Mouse (Mus musculus) hindbrain, embryonic 11.5 days (tissue): ENCODE measurements around the gene Magi2. TPM values are rescaled to one million over a fixed set of nuclear protein-coding genes. Genes with fewer than 3 reads are reported as not detected.

ENCODE experiments used
- ATAC-seq: fragments of 200-750 bp; cut with Nextera tagmentation; 2 replicates; pipeline ENCODE4 v1.8.0; 2017; ENCODE audit warnings: mild to moderate bottlenecking, moderate TSS enrichment, moderate library complexity; ENCODE audit not compliant: low FRiP score
- DNase-seq: peaks from one replicate; pipeline ENCODE4 v3.0.0-alpha.2; 2015; ENCODE audit warnings: low spot score
- H3K27ac ChIP-seq: fragments of 300-500 bp; sonication (generic); 2 replicates; pipeline ENCODE4 v1.5.1; 2014; ENCODE audit warnings: mild to moderate bottlenecking, low read depth, low read length
- H3K27me3 ChIP-seq: fragments of 300-500 bp; sonication (generic); 2 replicates; pipeline ENCODE4 v1.6.1; 2014; ENCODE audit warnings: mild to moderate bottlenecking, low read length, moderate library complexity, mixed read lengths; ENCODE audit not compliant: control insufficient read depth, insufficient read depth
- H3K36me3 ChIP-seq: fragments of 300-500 bp; sonication (generic); 2 replicates; pipeline ENCODE4 v1.6.1; 2014; ENCODE audit warnings: mild to moderate bottlenecking, low read length, moderate library complexity, mixed read lengths; ENCODE audit not compliant: control insufficient read depth, insufficient read depth
- H3K4me1 ChIP-seq: fragments of 300-500 bp; sonication (generic); replicated peaks from 2 replicates; pipeline ENCODE4 v1.6.1; 2014; ENCODE audit warnings: low read length, mixed read lengths; ENCODE audit not compliant: control insufficient read depth, insufficient read depth
- H3K4me2 ChIP-seq: fragments of 300-500 bp; sonication (generic); replicated peaks from 2 replicates; pipeline ENCODE4 v1.6.1; 2014; ENCODE audit warnings: mild to moderate bottlenecking, low read depth, low read length
- H3K4me3 ChIP-seq: fragments of 300-500 bp; sonication (generic); 2 replicates; pipeline ENCODE4 v1.5.1; 2014; ENCODE audit warnings: low read depth, low read length
- H3K9ac ChIP-seq: fragments of 300-500 bp; sonication (generic); 2 replicates; pipeline ENCODE4 v1.6.1; 2014; ENCODE audit warnings: low read depth, low read length
- H3K9me3 ChIP-seq: fragments of 300-500 bp; sonication (generic); 2 replicates; pipeline ENCODE4 v1.6.1; 2016; ENCODE audit warnings: low read length; ENCODE audit not compliant: control insufficient read depth
- WGBS: fragments of 180-500 bp; shearing (Covaris S2); extraction: QIAGEN DNeasy Blood & Tissue Kit; methylation state at CpG from one replicate; pipeline ENCODE4 v1.1.7; 2014; 5-methylcytosine and 5-hydroxymethylcytosine counted together
- polyA plus RNA-seq: library from polyadenylated mRNA; unstranded; fragments of >200 nt; fragmentation: Nextera tagmentation; extraction: Ambion mirVana; gene quantifications from 2 replicates; pipeline ENCODE4 v1.2.1, GENCODE M21; 2014

Magi2 gene
- polyA plus RNA-seq, 1 experiment from 2014 or later, result 8.7 TPM

DNA sequence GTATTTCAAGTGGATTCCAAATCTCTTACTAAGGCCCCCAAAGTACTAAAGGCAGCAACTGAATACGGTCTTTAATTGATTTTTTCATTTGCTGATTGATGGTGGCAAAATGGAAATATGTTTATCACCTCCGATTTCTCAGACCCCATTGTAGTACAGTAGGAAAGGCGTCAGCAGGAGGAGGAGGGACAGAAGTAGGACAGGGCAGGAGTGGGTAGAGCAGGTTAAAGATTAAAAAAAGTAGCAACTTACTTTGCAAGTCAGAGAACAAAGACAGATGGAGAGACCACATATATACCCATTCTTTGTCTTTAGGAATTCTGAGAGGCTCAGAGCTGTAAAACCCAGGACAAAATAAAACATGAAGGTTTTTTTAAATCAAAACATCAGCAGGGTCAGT lies 1356.8 kb downstream of the Magi2 start:
- Histone ChIP-seq H3K4me3 (no peak overlapping the region), H3K4me2 (no peak overlapping the region), H3K27ac (no peak overlapping the region), H3K36me3 (no peaks in the 10 kb centered on the region), H3K9me3 (no peaks in the 10 kb centered on the region), H3K27me3 (no peaks in the 10 kb centered on the region), H3K9ac (no peak overlapping the region), H3K4me1 (no peaks in the 10 kb centered on the region)
- no peak for DNase-seq
- WGBS, result 66% methylated on average over 3 of the region's 3 CpGs
- ATAC-seq, result 0 out of 2 replicates have a peak, but pooled peaks have one; percentile 36

DNA sequence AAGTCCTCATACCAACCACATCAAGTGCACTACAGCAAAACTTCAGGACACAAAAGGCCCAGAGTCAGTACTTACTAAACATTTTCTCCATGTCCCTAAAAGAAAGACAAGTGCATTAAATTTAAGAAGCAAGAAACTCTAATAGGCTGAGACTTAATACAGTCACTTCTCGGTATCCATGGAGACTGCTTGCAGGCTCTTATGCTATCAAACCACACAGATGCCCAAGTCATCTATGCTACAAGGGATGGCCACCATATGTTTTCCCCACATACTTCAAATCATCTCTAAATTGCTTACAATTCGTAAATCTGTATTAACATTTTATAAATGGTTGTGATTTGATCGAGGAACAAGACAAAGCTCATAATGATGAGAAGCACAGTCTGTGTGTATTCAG lies 1357.9 kb downstream of the Magi2 start:
- DNase-seq (no peak), ATAC-seq (no peak)
- no peaks in the 10 kb centered on the region for H3K36me3 ChIP-seq
- no peak overlapping the region for H3K9ac ChIP-seq
- no peaks in the 10 kb centered on the region for H3K4me1 ChIP-seq
- no peaks in the 10 kb centered on the region for H3K27me3 ChIP-seq
- no peak overlapping the region for H3K27ac ChIP-seq
- H3K9me3 ChIP-seq, result no peaks in the 10 kb centered on the region
- no peak overlapping the region for H3K4me2 ChIP-seq
- 86% methylated on average over 3 of the region's 3 CpGs for WGBS
- H3K4me3 ChIP-seq, result no peak overlapping the region

DNA sequence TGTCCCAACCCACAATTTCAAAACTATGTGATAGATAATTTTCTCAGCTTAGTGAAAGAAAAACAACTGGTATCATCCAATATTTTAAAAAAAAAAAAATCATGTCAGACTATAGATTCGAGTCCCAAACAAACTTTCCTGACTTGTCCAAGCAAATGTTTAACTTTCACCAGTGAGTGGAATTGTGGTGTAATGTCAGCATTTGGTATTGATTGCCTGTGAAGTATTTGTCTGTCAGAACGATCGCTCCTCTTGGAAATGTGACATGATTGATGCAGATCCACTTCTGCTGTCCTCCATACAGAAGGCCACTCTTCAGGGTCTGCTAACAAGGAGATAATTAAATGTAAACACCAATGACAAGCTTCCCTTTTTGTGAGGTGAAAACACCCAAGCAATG lies 1362.9 kb downstream of the Magi2 start:
- Histone ChIP-seq H3K36me3 (no peaks in the 10 kb centered on the region), H3K4me1 (no peaks in the 10 kb centered on the region), H3K4me2 (no peak overlapping the region), H3K9ac (no peak overlapping the region), H3K4me3 (no peak overlapping the region), H3K27me3 (no peaks in the 10 kb centered on the region), H3K9me3 (no peaks in the 10 kb centered on the region), H3K27ac (no peak overlapping the region)
- DNase-seq, result no peak
- no peak for ATAC-seq
- 72% methylated on average over 3 of the region's 3 CpGs for WGBS

DNA sequence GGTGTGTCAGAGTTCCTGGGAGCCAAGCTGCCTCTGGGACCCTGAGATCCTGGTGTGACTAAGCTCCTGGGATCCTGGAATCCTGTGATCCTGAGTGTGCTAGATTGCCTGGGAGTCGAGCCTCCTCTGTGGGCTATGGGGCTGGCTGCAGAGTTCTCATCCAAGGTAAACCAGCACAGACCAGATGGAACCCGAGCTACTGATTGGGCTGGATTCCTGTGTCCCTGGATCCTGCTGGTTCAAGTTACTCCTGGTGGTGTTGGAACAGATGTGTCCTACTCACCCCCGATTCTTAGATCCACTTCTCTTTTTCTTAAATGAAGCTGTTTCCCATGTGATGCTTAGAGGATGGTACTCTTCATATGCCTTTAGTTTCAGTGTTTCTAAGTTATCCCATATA lies 1371.4 kb downstream of the Magi2 start:
- DNase-seq (no peak), ATAC-seq (no peak)
- H3K36me3 ChIP-seq, result no peaks in the 10 kb centered on the region
- H3K9me3 ChIP-seq, result no peaks in the 10 kb centered on the region
- no peaks in the 10 kb centered on the region for H3K27me3 ChIP-seq
- H3K9ac ChIP-seq, result no peak overlapping the region
- WGBS, result 75% methylated on average over 3 of the region's 3 CpGs
- H3K4me1 ChIP-seq, result no peaks in the 10 kb centered on the region
- H3K27ac ChIP-seq, result no peak overlapping the region
- no peak overlapping the region for H3K4me2 ChIP-seq
- H3K4me3 ChIP-seq, result no peak overlapping the region

DNA sequence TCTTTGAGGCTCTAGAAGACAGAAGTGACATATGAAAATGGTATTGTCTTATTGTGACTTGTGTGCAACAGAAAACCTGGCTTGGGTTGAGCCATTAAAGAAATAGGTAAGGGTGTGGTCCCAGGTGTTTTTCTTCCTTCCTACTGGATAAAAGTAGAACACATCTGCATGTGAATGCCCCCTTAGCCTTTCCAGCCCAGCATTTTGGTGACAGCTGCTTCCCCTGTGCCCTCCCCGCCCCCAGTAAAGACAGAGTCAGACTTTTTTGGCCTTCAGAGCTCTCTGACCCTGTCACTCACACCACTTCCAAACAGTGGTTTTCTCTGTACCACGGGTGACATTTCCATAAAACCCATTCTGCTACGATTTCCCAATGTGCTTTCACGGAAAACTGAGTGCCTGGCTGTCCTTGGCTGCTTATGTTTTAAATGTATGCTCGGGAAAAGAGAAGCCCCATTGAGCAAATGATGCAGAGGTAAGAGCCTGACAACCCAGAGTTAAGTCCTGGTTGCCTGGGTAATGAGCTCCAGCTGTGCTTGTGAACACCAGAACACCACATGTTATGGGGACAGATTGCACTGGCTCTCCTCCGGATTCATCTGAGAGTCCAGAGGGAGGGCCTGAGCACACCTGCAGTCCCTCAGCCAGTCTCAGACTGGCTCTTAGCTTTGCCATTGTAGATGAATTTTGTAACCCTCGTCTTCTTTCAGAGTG lies 1377.1 kb downstream of the Magi2 start:
- H3K9me3 ChIP-seq, result no peaks in the 10 kb centered on the region
- H3K4me1 ChIP-seq, result no peaks in the 10 kb centered on the region
- H3K9ac ChIP-seq, result no peak overlapping the region
- 37% methylated on average over 7 of the region's 7 CpGs for WGBS
- no peak for ATAC-seq
- no peak overlapping the region for H3K4me3 ChIP-seq
- H3K36me3 ChIP-seq, result no peaks in the 10 kb centered on the region
- peak; percentile 20 for DNase-seq
- no peak overlapping the region for H3K4me2 ChIP-seq
- no peak overlapping the region for H3K27ac ChIP-seq
- H3K27me3 ChIP-seq, result no peaks in the 10 kb centered on the region

DNA sequence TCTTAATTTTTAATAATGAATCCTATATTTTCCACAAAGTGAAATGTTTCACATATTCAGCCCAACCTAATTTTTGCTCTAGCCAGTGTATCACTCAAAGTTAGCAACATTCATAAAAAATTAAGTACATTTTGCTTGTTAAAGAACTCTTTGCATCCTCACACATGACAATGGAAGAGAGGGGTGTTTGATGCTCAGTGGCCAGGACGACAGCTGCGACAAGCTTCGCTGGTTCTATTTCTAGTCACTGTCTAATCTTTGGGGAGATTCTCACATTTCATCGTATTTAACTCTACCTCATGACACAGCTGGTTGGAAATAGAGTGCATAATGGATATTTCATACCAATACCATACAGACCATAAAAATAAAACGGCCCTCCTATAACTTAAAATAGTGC lies 1379.7 kb downstream of the Magi2 start:
- ATAC-seq (no peak), DNase-seq (no peak)
- Histone ChIP-seq H3K27me3 (no peaks in the 10 kb centered on the region), H3K4me1 (no peaks in the 10 kb centered on the region), H3K9me3 (no peaks in the 10 kb centered on the region), H3K4me2 (no peak overlapping the region), H3K27ac (no peak overlapping the region), H3K4me3 (no peak overlapping the region), H3K9ac (no peak overlapping the region), H3K36me3 (no peaks in the 10 kb centered on the region)
- WGBS, result 79% methylated on average over 5 of the region's 5 CpGs

DNA sequence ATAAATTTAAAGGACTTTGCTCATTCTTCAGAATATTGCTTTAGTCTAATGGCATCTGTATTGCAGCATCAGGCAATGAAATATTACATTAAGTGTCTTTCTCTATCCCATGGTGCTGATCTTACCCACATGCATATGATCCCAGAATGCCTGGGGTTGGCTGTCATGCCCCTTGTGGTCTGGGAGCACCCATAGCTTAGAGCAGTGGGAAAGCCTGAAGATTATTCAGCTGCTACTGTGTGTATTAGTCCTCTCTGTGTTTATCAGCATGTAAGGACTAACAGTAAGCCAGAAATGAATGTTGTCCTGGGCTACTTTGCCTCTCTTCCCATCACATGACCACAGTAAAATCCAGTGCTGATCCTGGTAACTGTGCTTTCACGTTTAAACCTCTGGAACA lies 1380.7 kb downstream of the Magi2 start:
- Histone ChIP-seq H3K9ac (no peak overlapping the region), H3K27ac (no peak overlapping the region), H3K4me2 (no peak overlapping the region), H3K27me3 (no peaks in the 10 kb centered on the region), H3K36me3 (no peaks in the 10 kb centered on the region), H3K9me3 (no peaks in the 10 kb centered on the region), H3K4me1 (no peaks in the 10 kb centered on the region), H3K4me3 (no peak overlapping the region)
- DNase-seq, result no peak
- ATAC-seq, result no peak
- WGBS, result 59% methylated on average over 1 of the region's 1 CpGs

DNA sequence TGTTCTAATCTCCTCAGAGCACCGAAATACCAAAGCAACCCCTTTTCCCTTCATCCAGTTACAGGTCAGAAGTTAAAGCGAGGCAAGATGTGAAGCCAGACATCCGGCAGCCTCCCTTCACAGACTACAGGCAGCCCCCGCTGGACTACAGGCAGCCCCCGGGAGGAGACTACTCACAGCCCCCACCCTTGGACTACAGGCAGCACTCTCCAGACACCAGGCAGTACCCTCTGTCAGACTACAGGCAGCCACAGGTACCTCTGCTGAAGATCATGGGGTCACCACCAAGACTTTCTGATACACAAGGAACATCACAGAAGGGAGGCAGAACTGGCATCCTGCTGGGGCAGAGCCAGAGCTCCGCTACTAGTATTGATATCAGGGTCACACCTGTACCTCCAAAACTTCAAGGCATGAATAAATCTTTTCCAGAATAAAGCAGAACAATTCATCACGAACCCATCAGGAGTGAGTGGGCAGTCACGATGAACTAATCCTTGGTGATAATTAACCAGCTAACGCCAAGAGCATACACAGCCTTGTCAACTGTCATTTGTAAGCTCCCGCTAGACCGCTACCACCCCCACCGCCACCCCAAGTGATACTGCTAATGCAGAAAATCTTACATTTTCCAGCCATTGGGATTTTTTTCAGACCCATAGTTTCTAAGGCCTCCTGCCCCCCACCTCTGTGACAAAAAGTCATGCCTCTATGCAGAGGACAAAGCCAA lies 1382.5 kb downstream of the Magi2 start:
- Histone ChIP-seq H3K9me3 (no peaks in the 10 kb centered on the region), H3K4me1 (no peaks in the 10 kb centered on the region), H3K36me3 (no peaks in the 10 kb centered on the region), H3K4me3 (no peak overlapping the region), H3K4me2 (no peak overlapping the region), H3K27me3 (no peaks in the 10 kb centered on the region), H3K9ac (no peak overlapping the region), H3K27ac (no peak overlapping the region)
- 84% methylated on average over 12 of the region's 12 CpGs for WGBS
- DNase-seq (no peak), ATAC-seq (no peak)

DNA sequence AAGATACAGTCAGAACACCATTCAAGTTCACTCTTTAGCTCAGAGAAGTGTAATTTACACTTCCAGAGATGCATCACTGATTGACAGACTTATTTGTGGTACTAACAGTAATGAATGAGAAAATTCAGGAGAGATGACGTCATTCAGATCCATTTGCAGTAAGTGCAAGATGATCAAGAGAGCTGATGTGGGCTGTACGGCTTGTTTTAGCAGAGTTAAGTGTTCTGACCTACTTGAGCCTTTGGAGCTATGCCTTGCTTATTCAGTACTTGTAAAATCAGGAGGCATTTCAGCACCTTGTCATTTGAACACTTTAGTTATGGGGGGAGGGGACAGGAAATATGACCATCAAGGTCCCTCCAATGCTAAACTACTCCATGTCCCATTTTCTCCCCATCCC lies 1383.8 kb downstream of the Magi2 start:
- Histone ChIP-seq H3K27me3 (no peaks in the 10 kb centered on the region), H3K9me3 (no peaks in the 10 kb centered on the region), H3K4me2 (no peak overlapping the region), H3K4me1 (no peaks in the 10 kb centered on the region), H3K27ac (no peak overlapping the region), H3K4me3 (no peak overlapping the region), H3K36me3 (no peaks in the 10 kb centered on the region), H3K9ac (no peak overlapping the region)
- no peak for DNase-seq
- 90% methylated on average over 2 of the region's 2 CpGs for WGBS
- ATAC-seq, result no peak
